Comparison of ENCODE assay signal across 15 mouse cellular contexts in the genomic region with DNA sequence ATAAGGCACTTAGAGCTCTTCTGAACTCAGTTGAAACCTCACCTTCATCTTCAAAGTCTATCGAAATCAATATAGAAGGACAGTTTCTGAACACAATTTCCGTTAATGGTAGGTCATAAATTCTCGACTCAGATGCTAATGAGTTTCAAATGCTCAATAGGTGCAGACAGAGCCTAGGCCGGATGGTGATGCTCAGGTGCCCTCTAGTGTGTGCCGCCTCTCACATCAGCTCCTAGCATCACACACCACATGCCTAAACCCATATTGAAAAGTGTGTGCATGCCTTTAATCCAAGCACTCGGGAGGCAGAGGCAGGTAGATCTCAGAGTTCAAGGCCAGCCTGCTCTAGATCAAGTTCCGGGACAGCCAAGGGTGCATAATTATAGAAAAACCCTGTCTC. TPM values are rescaled to one million over a fixed set of nuclear protein-coding genes. Genes with fewer than 3 reads are reported as not detected.
DNase-seq lines count a peak whose midpoint lies in the region; ATAC-seq and TF ChIP-seq lines count a peak whose summit lies in the region.
"Had no signal": no experiment of that assay in that cellular context is flagged by ENCODE, and none has a peak within 500 bp of the region (broad histone marks: within the 10 kb centered on the region; RNA-seq: fewer than 3 reads in every experiment).

No protein-coding gene starts in this region.

- TF ChIP-seq EP300 in stomach, postnatal 0 days (optimal IDR thresholded peaks at IDR 0.05) = no peak

- no peak overlapping the region for H3K27ac ChIP-seq in neural tube, embryonic 11.5 days (ENCODE audit: low read depth, low read length)
- no peak overlapping the region for H3K27ac ChIP-seq in stomach, postnatal 0 days (replicated peaks)
- H3K27ac ChIP-seq: heart, embryonic 10.5 days; limb, embryonic 15.5 days; midbrain, embryonic 10.5 days had no signal

- no peaks in the 10 kb centered on the region for H3K9me3 ChIP-seq in neural tube, embryonic 11.5 days (ENCODE audit: control insufficient read depth, low read length)
- H3K9me3 ChIP-seq in stomach, postnatal 0 days (ENCODE audit: control insufficient read depth, low read length) = no peaks in the 10 kb centered on the region
- H3K9me3 ChIP-seq: heart, embryonic 10.5 days; limb, embryonic 15.5 days; midbrain, embryonic 10.5 days had no signal

- H3K4me2 ChIP-seq in neural tube, embryonic 11.5 days (ENCODE audit: low read depth) = no peak overlapping the region
- H3K4me2 ChIP-seq in stomach, postnatal 0 days (replicated peaks; ENCODE audit: low read depth) = no peak overlapping the region
- H3K4me2 ChIP-seq: limb, embryonic 15.5 days had no signal

- WGBS in neural tube, embryonic 11.5 days = 55% methylated on average over 7 of the region's 7 CpGs
- WGBS in stomach, postnatal 0 days = 58% methylated on average over 7 of the region's 7 CpGs

- DNase-seq in cerebellum, postnatal 10 days = peak; percentile 37 to 49
- no peak for DNase-seq in cerebellum, adult 11 months
- peak; percentile 26 for DNase-seq in kidney, postnatal 10 days
- DNase-seq in kidney, adult 18-20 months = no peak
- peak; percentile 16 for DNase-seq in neural tube, embryonic 11.5 days (ENCODE audit: low spot score)
- no peak for DNase-seq in neural tube, embryonic 10.5 days (ENCODE audit: extremely low spot score, low spot score)
- DNase-seq in stomach, postnatal 0 days (ENCODE audit: low spot score) = peak; percentile 15
- no peak for DNase-seq in gastrocnemius, postnatal 10 days
- DNase-seq: cerebellum, adult 8-10 months; retina, postnatal 1 day had no signal

- no peaks in the 10 kb centered on the region for H3K36me3 ChIP-seq in neural tube, embryonic 11.5 days (ENCODE audit: control insufficient read depth, insufficient read depth, low read length)
- H3K36me3 ChIP-seq in stomach, postnatal 0 days (ENCODE audit: control insufficient read depth, insufficient read depth, low read length) = no peaks in the 10 kb centered on the region
- H3K36me3 ChIP-seq: heart, embryonic 10.5 days; limb, embryonic 15.5 days; midbrain, embryonic 10.5 days had no signal

- no peak overlapping the region for H3K4me3 ChIP-seq in neural tube, embryonic 11.5 days (ENCODE audit: low read depth, low read length)
- H3K4me3 ChIP-seq in stomach, postnatal 0 days (ENCODE audit: low read depth, low read length) = no peak overlapping the region
- H3K4me3 ChIP-seq: heart, embryonic 10.5 days; limb, embryonic 15.5 days; midbrain, embryonic 10.5 days had no signal

- no peak for ATAC-seq in neural tube, embryonic 11.5 days (ENCODE audit: insufficient read depth, low FRiP score, low TSS enrichment)
- no peak for ATAC-seq in stomach, postnatal 0 days (ENCODE audit: low FRiP score, low TSS enrichment)

- peak; percentile 60 for TF ChIP-seq CTCF in stomach, postnatal 0 days (IDR thresholded peaks at IDR 0.05; ENCODE audit: low read depth)

- no peaks in the 10 kb centered on the region for H3K27me3 ChIP-seq in neural tube, embryonic 11.5 days (ENCODE audit: control insufficient read depth, insufficient read depth, low read length)
- no peaks in the 10 kb centered on the region for H3K27me3 ChIP-seq in stomach, postnatal 0 days (ENCODE audit: control insufficient read depth, insufficient read depth, low read length)
- H3K27me3 ChIP-seq: limb, embryonic 15.5 days had no signal

- no peaks in the 10 kb centered on the region for H3K4me1 ChIP-seq in neural tube, embryonic 11.5 days (ENCODE audit: control insufficient read depth, insufficient read depth, low read length)
- no peaks in the 10 kb centered on the region for H3K4me1 ChIP-seq in stomach, postnatal 0 days (replicated peaks; ENCODE audit: control insufficient read depth, insufficient read depth)
- H3K4me1 ChIP-seq: heart, embryonic 10.5 days; limb, embryonic 15.5 days; midbrain, embryonic 10.5 days had no signal

- H3K9ac ChIP-seq in neural tube, embryonic 11.5 days (ENCODE audit: low read length) = no peak overlapping the region
- H3K9ac ChIP-seq in stomach, postnatal 0 days (ENCODE audit: low read length) = no peak overlapping the region
- H3K9ac ChIP-seq: limb, embryonic 15.5 days had no signal

RNA-seq across cellular contexts. Expression of gene Jhy, which starts 26.5 kb away (rescaled TPM):
- polyA plus RNA-seq in neural tube, embryonic 11.5 days (2014; fragmentation: Nextera tagmentation; extraction: Ambion mirVana) = 0.88 and 1.1 TPM in 2 replicates
- polyA plus RNA-seq in stomach, postnatal 0 days (2015; fragmentation: Nextera tagmentation; extraction: Ambion mirVana) = 0.04 and 0.07 TPM in 2 replicates
- total RNA-seq in gastrocnemius, postnatal 10 days (2021) = not detected
- polyA plus RNA-seq: C2C12; large intestine, adult 2 months; limb, embryonic 15.5 days had no signal

Comparison
In these comparisons a context has a peak if more than half of its experiments do, and no peak if none do; other contexts are left out.
1. DNase-seq: peak in cerebellum, postnatal 10 days (2 of 2), kidney, postnatal 10 days (single experiment), neural tube, embryonic 11.5 days (single experiment) and stomach, postnatal 0 days (single experiment); none in cerebellum, adult 11 months (single experiment), kidney, adult 18-20 months (single experiment), neural tube, embryonic 10.5 days (single experiment) and gastrocnemius, postnatal 10 days (single experiment).